Mouse (Mus musculus): ENCODE data around the gene Olfr610. TPM values are rescaled to one million over a fixed set of nuclear protein-coding genes. Genes with fewer than 3 reads are reported as not detected.
"Not testable (repeated sequence)": the region's sequence is repeated elsewhere in the genome, so short reads cannot be mapped to it uniquely, and the experiment has no call there.

Olfr610 gene
- polyA plus RNA-seq (2014; fragmentation: Nextera tagmentation; extraction: Ambion mirVana), result not detected in 2 replicates

GRCm38 (mm10) chr7:103512022-103512421 lies at the start of gene Olfr610:
Olfr610 (minus strand) TSS chr7:103512122.
- H3K27ac ChIP-seq (ENCODE audit: low read length), result no peak within 1 kb of the TSS

GRCm38 (mm10) chr7:103555779-103556178 lies 43.9 kb upstream of the Olfr610 start, which contains the start of gene Olfr615:
Olfr615 (plus strand) TSS chr7:103556079.
- ATAC-seq (ENCODE audit: insufficient number of reproducible peaks, insufficient read depth, low FRiP score, low read depth), result no peak
- Histone ChIP-seq H3K9ac (replicated peaks; ENCODE audit: low read depth, low read length) (no peak within 1 kb of the TSS), H3K4me2 (replicated peaks; ENCODE audit: low read depth, low read length) (no peak within 1 kb of the TSS), H3K36me3 (ENCODE audit: control insufficient read depth, insufficient read depth, low read length) (no peaks in the 10 kb centered on the region), H3K4me1 (ENCODE audit: control insufficient read depth, insufficient read depth, low read length) (no peaks in the 10 kb centered on the region), H3K4me3 (ENCODE audit: low read depth, low read length) (no peak within 1 kb of the TSS), H3K9me3 (ENCODE audit: control insufficient read depth, low read depth, low read length) (no peaks in the 10 kb centered on the region), H3K27ac (ENCODE audit: low read length) (no peak within 1 kb of the TSS), H3K27me3 (ENCODE audit: control insufficient read depth, insufficient read depth, low read length) (no peaks in the 10 kb centered on the region)
- 81% methylated on average over 2 of the region's 2 CpGs for WGBS

More at GRCm38 (mm10) chr7:103512022-103512421, at the start of gene Olfr610:
- Histone ChIP-seq H3K4me3 (ENCODE audit: low read depth, low read length) (no peak within 1 kb of the TSS), H3K9me3 (ENCODE audit: control insufficient read depth, low read depth, low read length) (no peaks in the 10 kb centered on the region), H3K36me3 (ENCODE audit: control insufficient read depth, insufficient read depth, low read length) (no peaks in the 10 kb centered on the region), H3K9ac (replicated peaks; ENCODE audit: low read depth, low read length) (no peak within 1 kb of the TSS), H3K27me3 (ENCODE audit: control insufficient read depth, insufficient read depth, low read length) (no peaks in the 10 kb centered on the region), H3K4me2 (replicated peaks; ENCODE audit: low read depth, low read length) (no peak within 1 kb of the TSS), H3K4me1 (ENCODE audit: control insufficient read depth, insufficient read depth, low read length) (no peaks in the 10 kb centered on the region)
- WGBS, result 86% methylated on average over 2 of the region's 2 CpGs
- ATAC-seq (ENCODE audit: insufficient number of reproducible peaks, insufficient read depth, low FRiP score, low read depth), result no peak

DNA sequence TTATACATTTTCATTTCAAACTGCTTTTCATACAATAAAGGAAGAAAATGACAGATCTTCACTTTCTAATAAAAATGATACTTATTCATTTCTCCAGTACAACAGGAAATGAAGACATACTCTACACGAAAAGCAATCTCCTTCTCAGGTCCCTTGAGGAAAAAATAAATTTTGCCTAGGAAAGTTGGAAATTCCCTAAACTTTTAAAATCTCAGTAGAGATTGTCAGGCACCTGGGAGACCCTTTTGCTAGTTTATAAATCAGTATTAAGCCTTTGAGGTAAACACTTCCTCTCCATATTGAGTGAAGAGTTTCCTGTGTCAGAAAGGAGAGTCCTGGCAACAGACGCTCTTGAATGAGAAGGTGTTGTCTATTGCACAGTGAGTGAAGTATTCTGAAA lies 35.9 kb upstream of the Olfr610 start, which contains the start of gene Olfr613:
Gene Olfr613, plus strand, starts transcription at position 301 of the 400 bp plus-strand sequence.
- ATAC-seq (ENCODE audit: insufficient number of reproducible peaks, insufficient read depth, low FRiP score, low read depth), result no peak
- Histone ChIP-seq H3K4me3 (ENCODE audit: low read depth, low read length) (no peak within 1 kb of the TSS), H3K9ac (replicated peaks; ENCODE audit: low read depth, low read length) (no peak within 1 kb of the TSS), H3K9me3 (ENCODE audit: control insufficient read depth, low read depth, low read length) (no peaks in the 10 kb centered on the region), H3K27me3 (ENCODE audit: control insufficient read depth, insufficient read depth, low read length) (no peaks in the 10 kb centered on the region), H3K4me2 (replicated peaks; ENCODE audit: low read depth, low read length) (no peak within 1 kb of the TSS), H3K27ac (ENCODE audit: low read length) (no peak within 1 kb of the TSS), H3K36me3 (ENCODE audit: control insufficient read depth, insufficient read depth, low read length) (no peaks in the 10 kb centered on the region), H3K4me1 (ENCODE audit: control insufficient read depth, insufficient read depth, low read length) (no peaks in the 10 kb centered on the region)
- 67% methylated on average over 2 of the region's 2 CpGs for WGBS

DNA sequence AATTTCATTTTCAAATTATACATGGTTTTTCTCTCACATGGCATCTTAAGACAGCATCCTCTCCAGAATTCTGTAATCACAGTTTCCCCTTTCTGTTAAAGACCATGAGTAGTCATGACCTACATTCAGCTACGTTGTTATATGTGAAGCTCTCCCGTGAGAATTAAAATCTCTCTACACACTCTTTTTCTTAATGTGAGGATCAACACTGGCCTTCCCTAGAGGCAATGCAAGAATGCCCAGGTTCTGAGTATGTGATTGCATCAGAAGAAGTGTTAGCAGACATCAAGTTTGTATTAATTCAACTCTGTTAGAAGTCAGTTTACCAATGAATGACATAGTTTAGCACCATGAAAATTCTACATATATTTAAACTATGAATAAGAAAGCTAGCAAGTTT lies 30.7 kb upstream of the Olfr610 start, which contains the start of gene Olfr612:
Gene Olfr612, minus strand, starts transcription at position 101 of the 400 bp plus-strand sequence.
- not testable (repeated sequence) for H3K4me1 ChIP-seq (ENCODE audit: control insufficient read depth, insufficient read depth, low read length); H3K9me3 ChIP-seq (ENCODE audit: control insufficient read depth, low read depth, low read length); H3K4me3 ChIP-seq (ENCODE audit: low read depth, low read length); H3K36me3 ChIP-seq (ENCODE audit: control insufficient read depth, insufficient read depth, low read length); H3K4me2 ChIP-seq (replicated peaks; ENCODE audit: low read depth, low read length); H3K9ac ChIP-seq (replicated peaks; ENCODE audit: low read depth, low read length); H3K27me3 ChIP-seq (ENCODE audit: control insufficient read depth, insufficient read depth, low read length); H3K27ac ChIP-seq (ENCODE audit: low read length); ATAC-seq (ENCODE audit: insufficient number of reproducible peaks, insufficient read depth, low FRiP score, low read depth)
- WGBS, result 81% methylated on average over 2 of the region's 2 CpGs

DNA sequence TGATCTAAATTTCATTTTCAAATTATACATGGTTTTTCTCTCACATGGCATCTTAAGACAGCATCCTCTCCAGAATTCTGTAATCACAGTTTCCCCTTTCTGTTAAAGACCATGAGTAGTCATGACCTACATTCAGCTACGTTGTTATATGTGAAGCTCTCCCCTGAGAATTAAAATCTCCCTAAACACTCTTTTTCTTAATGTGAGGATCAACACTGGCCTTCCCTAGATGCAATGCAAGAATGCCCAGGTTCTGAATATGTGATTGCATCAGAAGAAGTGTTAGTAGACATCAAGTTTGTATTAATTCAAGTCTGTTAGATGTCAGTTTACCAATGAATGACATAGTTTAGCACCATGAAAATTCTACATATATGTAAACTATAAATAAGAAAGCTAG lies 8.8 kb upstream of the Olfr610 start, which contains the start of gene Olfr611:
Gene Olfr611, minus strand, starts transcription at position 101 of the 400 bp plus-strand sequence.
- not testable (repeated sequence) for ATAC-seq (ENCODE audit: insufficient number of reproducible peaks, insufficient read depth, low FRiP score, low read depth); H3K36me3 ChIP-seq (ENCODE audit: control insufficient read depth, insufficient read depth, low read length); H3K4me3 ChIP-seq (ENCODE audit: low read depth, low read length); H3K27ac ChIP-seq (ENCODE audit: low read length); H3K27me3 ChIP-seq (ENCODE audit: control insufficient read depth, insufficient read depth, low read length); H3K9ac ChIP-seq (replicated peaks; ENCODE audit: low read depth, low read length); H3K4me1 ChIP-seq (ENCODE audit: control insufficient read depth, insufficient read depth, low read length); H3K9me3 ChIP-seq (ENCODE audit: control insufficient read depth, low read depth, low read length); H3K4me2 ChIP-seq (replicated peaks; ENCODE audit: low read depth, low read length)
- WGBS, result 61% methylated on average over 1 of the region's 1 CpGs

- Histone ChIP-seq H3K4me1 (ENCODE audit: control insufficient read depth, insufficient read depth, low read length) (no peaks in the 10 kb centered on the region), H3K27me3 (ENCODE audit: control insufficient read depth, insufficient read depth, low read length) (no peaks in the 10 kb centered on the region), H3K9me3 (ENCODE audit: control insufficient read depth, low read depth, low read length) (no peaks in the 10 kb centered on the region), H3K27ac (ENCODE audit: low read length) (no peak within 1 kb of the TSS), H3K4me3 (ENCODE audit: low read depth, low read length) (no peak within 1 kb of the TSS), H3K4me2 (replicated peaks; ENCODE audit: low read depth, low read length) (no peak within 1 kb of the TSS), H3K9ac (replicated peaks; ENCODE audit: low read depth, low read length) (no peak within 1 kb of the TSS), H3K36me3 (ENCODE audit: control insufficient read depth, insufficient read depth, low read length) (no peaks in the 10 kb centered on the region)
- 72% methylated on average over 1 of the region's 1 CpGs for WGBS
- no peak for ATAC-seq (ENCODE audit: insufficient number of reproducible peaks, insufficient read depth, low FRiP score, low read depth)
These were observed 14.0 kb downstream of the Olfr610 start, which contains the start of gene Olfr609 for GRCm38 (mm10) chr7:103497962-103498361. Olfr609 (minus strand) TSS chr7:103498062.

DNA sequence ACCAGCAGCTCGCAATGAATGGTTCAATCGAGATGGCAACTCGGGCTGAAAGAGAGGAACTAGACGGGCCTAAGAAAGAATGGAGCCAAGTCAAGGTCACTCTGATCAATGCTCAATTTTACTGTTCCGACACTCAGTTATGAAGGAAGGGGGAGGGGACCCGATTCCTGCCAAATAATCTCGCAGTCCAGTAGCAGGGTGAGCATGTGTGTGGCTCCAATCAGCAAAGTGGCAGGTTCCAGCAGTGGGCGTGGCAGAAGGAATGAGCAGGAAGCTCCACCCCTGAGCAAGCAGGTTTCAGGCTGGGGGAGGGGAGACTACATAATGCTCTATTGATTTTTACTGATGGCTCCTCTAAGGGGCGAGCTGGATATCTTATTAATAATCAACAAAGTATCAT lies 34.8 kb downstream of the Olfr610 start:
- H3K4me1 ChIP-seq (ENCODE audit: control insufficient read depth, insufficient read depth, low read length); H3K9me3 ChIP-seq (ENCODE audit: control insufficient read depth, low read depth, low read length); ATAC-seq (ENCODE audit: insufficient number of reproducible peaks, insufficient read depth, low FRiP score, low read depth); H3K4me3 ChIP-seq (ENCODE audit: low read depth, low read length); H3K4me2 ChIP-seq (replicated peaks; ENCODE audit: low read depth, low read length); H3K27ac ChIP-seq (ENCODE audit: low read length); H3K36me3 ChIP-seq (ENCODE audit: control insufficient read depth, insufficient read depth, low read length); H3K27me3 ChIP-seq (ENCODE audit: control insufficient read depth, insufficient read depth, low read length); H3K9ac ChIP-seq (replicated peaks; ENCODE audit: low read depth, low read length): not testable (repeated sequence)
- WGBS, result 80% methylated on average over 9 of the region's 9 CpGs

- no peak within 1 kb of the TSS for H3K27ac ChIP-seq (ENCODE audit: low read length)
- H3K36me3 ChIP-seq (ENCODE audit: control insufficient read depth, insufficient read depth, low read length), result no peaks in the 10 kb centered on the region
- H3K4me1 ChIP-seq (ENCODE audit: control insufficient read depth, insufficient read depth, low read length), result no peaks in the 10 kb centered on the region
- H3K27me3 ChIP-seq (ENCODE audit: control insufficient read depth, insufficient read depth, low read length), result no peaks in the 10 kb centered on the region
- H3K9me3 ChIP-seq (ENCODE audit: control insufficient read depth, low read depth, low read length), result no peaks in the 10 kb centered on the region
- no peak for ATAC-seq (ENCODE audit: insufficient number of reproducible peaks, insufficient read depth, low FRiP score, low read depth)
- no peak within 1 kb of the TSS for H3K4me2 ChIP-seq (replicated peaks; ENCODE audit: low read depth, low read length)
- no peak within 1 kb of the TSS for H3K4me3 ChIP-seq (ENCODE audit: low read depth, low read length)
- H3K9ac ChIP-seq (replicated peaks; ENCODE audit: low read depth, low read length), result no peak within 1 kb of the TSS
These were observed 42.3 kb downstream of the Olfr610 start, which contains the start of gene Olfr608 for GRCm38 (mm10) chr7:103469577-103469976. Olfr608 (plus strand) TSS chr7:103469877.

- Histone ChIP-seq H3K27me3 (ENCODE audit: control insufficient read depth, insufficient read depth, low read length) (no peaks in the 10 kb centered on the region), H3K9me3 (ENCODE audit: control insufficient read depth, low read depth, low read length) (no peaks in the 10 kb centered on the region), H3K4me2 (replicated peaks; ENCODE audit: low read depth, low read length) (no peak overlapping the region), H3K36me3 (ENCODE audit: control insufficient read depth, insufficient read depth, low read length) (no peaks in the 10 kb centered on the region), H3K9ac (replicated peaks; ENCODE audit: low read depth, low read length) (no peak overlapping the region), H3K27ac (ENCODE audit: low read length) (no peak overlapping the region), H3K4me3 (ENCODE audit: low read depth, low read length) (no peak overlapping the region), H3K4me1 (ENCODE audit: control insufficient read depth, insufficient read depth, low read length) (no peaks in the 10 kb centered on the region)
- no peak for ATAC-seq (ENCODE audit: insufficient number of reproducible peaks, insufficient read depth, low FRiP score, low read depth)
- 79% methylated on average over 5 of the region's 5 CpGs for WGBS
These were observed 51.3 kb downstream of the Olfr610 start for GRCm38 (mm10) chr7:103460590-103460989.
